Mouse (Mus musculus) large intestine, adult 2 months (tissue): ENCODE measurements at regions not wholly inside any gene's neighbourhood (a gene's known extent, or its start where the extent isn't known, plus 50 kb on each side); places are given as distances from the start of the nearest gene placed in this dataset.
"Not testable (repeated sequence)": the region's sequence is repeated elsewhere in the genome, so short reads cannot be mapped to it uniquely, and the experiment has no call there.

Experiments used
- DNase-seq: peaks from one replicate; pipeline ENCODE4 v3.0.0-alpha.2; 2012; ENCODE audit warnings: low read depth, low spot score
- WGBS: fragments of 180-500 bp; shearing (Covaris S2); methylation state at CpG from one replicate; pipeline ENCODE4 v1.1.7; 2018; 5-methylcytosine and 5-hydroxymethylcytosine counted together

- WGBS: 68% methylated on average over 6 of the region's 6 CpGs
- DNase-seq: no peak
Measured at GRCm38 (mm10) chr7:137619286-137619789, 181.9 kb downstream of the Glrx3 start.

- no peak for DNase-seq
- WGBS: 89% methylated on average over 3 of the region's 3 CpGs
Measured at GRCm38 (mm10) chr7:137628266-137628665, 190.9 kb downstream of the Glrx3 start.

- 87% methylated on average over 5 of the region's 5 CpGs for WGBS
- DNase-seq: no peak
Measured at GRCm38 (mm10) chr7:137629540-137629939, 192.1 kb downstream of the Glrx3 start.

- 64% methylated on average over 6 of the region's 6 CpGs for WGBS
- no peak for DNase-seq
Measured at GRCm38 (mm10) chr7:137648621-137649020, 211.2 kb downstream of the Glrx3 start.

GRCm38 (mm10) chr7:137649650-137650049 is 212.2 kb downstream of the Glrx3 start:
- WGBS: 75% methylated on average over 6 of the region's 6 CpGs
- no peak for DNase-seq

GRCm38 (mm10) chr7:137653837-137654236 is 216.4 kb downstream of the Glrx3 start:
- DNase-seq: no peak
- 88% methylated on average over 4 of the region's 4 CpGs for WGBS

GRCm38 (mm10) chr7:137667165-137667564 is 229.8 kb downstream of the Glrx3 start:
- 87% methylated on average over 2 of the region's 2 CpGs for WGBS
- no peak for DNase-seq

- WGBS: 46% methylated on average over 4 of the region's 4 CpGs
- no peak for DNase-seq
Measured at GRCm38 (mm10) chr7:137671156-137671555, 233.7 kb downstream of the Glrx3 start.

GRCm38 (mm10) chr7:137674596-137674995 is 237.2 kb downstream of the Glrx3 start:
- WGBS: 71% methylated on average over 1 of the region's 1 CpGs
- no peak for DNase-seq

- WGBS: 83% methylated on average over 5 of the region's 5 CpGs
Measured at GRCm38 (mm10) chr7:137675381-137675780, 238.0 kb downstream of the Glrx3 start.

GRCm38 (mm10) chr7:137684826-137685225 is 247.4 kb downstream of the Glrx3 start:
- 63% methylated on average over 6 of the region's 6 CpGs for WGBS
- no peak for DNase-seq

More at GRCm38 (mm10) chr7:137675381-137675780, 238.0 kb downstream of the Glrx3 start:
- DNase-seq: no peak

- no peak for DNase-seq
- WGBS: 9% methylated on average over 6 of the region's 6 CpGs
Measured at GRCm38 (mm10) chr7:137685320-137685719, 247.9 kb downstream of the Glrx3 start.

- DNase-seq: no peak
- 83% methylated on average over 5 of the region's 5 CpGs for WGBS
Measured at GRCm38 (mm10) chr7:137696831-137697230, 259.4 kb downstream of the Glrx3 start.

- 26% methylated on average over 6 of the region's 6 CpGs for WGBS
- DNase-seq: not testable (repeated sequence)
Measured at GRCm38 (mm10) chr7:137698501-137698900, 261.1 kb downstream of the Glrx3 start.

GRCm38 (mm10) chr7:137712862-137713261 is 275.4 kb downstream of the Glrx3 start:
- DNase-seq: no peak
- WGBS: 61% methylated on average over 9 of the region's 9 CpGs

- 60% methylated on average over 3 of the region's 3 CpGs for WGBS
Measured at GRCm38 (mm10) chr7:137713856-137714255, 276.4 kb downstream of the Glrx3 start.

GRCm38 (mm10) chr7:137714318-137714962 is 277.0 kb downstream of the Glrx3 start:
- 57% methylated on average over 12 of the region's 12 CpGs for WGBS
- DNase-seq: no peak

More at GRCm38 (mm10) chr7:137713856-137714255, 276.4 kb downstream of the Glrx3 start:
- no peak for DNase-seq

GRCm38 (mm10) chr7:137715126-137715900 is 277.9 kb downstream of the Glrx3 start:
- 53% methylated on average over 6 of the region's 6 CpGs for WGBS
- no peak for DNase-seq

GRCm38 (mm10) chr7:137723361-137724040 is 286.1 kb downstream of the Glrx3 start:
- DNase-seq: no peak
- 57% methylated on average over 7 of the region's 7 CpGs for WGBS

GRCm38 (mm10) chr7:137726031-137726430 is 288.6 kb downstream of the Glrx3 start:
- WGBS: 57% methylated on average over 7 of the region's 7 CpGs
- no peak for DNase-seq
